Mouse (Mus musculus) midbrain, embryonic 13.5 days (tissue): ENCODE measurements around the gene Phospho1. TPM values are rescaled to one million over a fixed set of nuclear protein-coding genes. Genes with fewer than 3 reads are reported as not detected.
A peak's percentile ranks its signal among the peaks of the same experiment; 100 is the strongest.

Experiments used
- ATAC-seq: fragments of 200-750 bp; cut with Nextera tagmentation; 2 replicates; pipeline ENCODE4 v1.8.0; 2017; ENCODE audit warnings: mild to moderate bottlenecking, moderate TSS enrichment, moderate library complexity
- H3K27ac ChIP-seq: fragments of 300-500 bp; sonication (generic); 2 replicates; pipeline ENCODE4 v1.5.1; 2015; ENCODE audit warnings: inconsistent platforms, mild to moderate bottlenecking, moderate library complexity
- H3K27me3 ChIP-seq: fragments of 300-500 bp; sonication (generic); 2 replicates; pipeline ENCODE4 v1.6.1; 2015; ENCODE audit warnings: mild to moderate bottlenecking, inconsistent platforms
- H3K36me3 ChIP-seq: fragments of 300-500 bp; sonication (generic); 2 replicates; pipeline ENCODE4 v1.6.1; 2015; ENCODE audit warnings: mild to moderate bottlenecking, inconsistent platforms
- H3K4me1 ChIP-seq: fragments of 300-500 bp; sonication (generic); replicated peaks from 2 replicates; pipeline ENCODE4 v1.6.1; 2015; ENCODE audit warnings: inconsistent platforms
- H3K4me2 ChIP-seq: fragments of 300-500 bp; sonication (generic); replicated peaks from 2 replicates; pipeline ENCODE4 v1.6.1; 2015; ENCODE audit warnings: moderate library complexity, mild to moderate bottlenecking, inconsistent platforms
- H3K4me3 ChIP-seq: fragments of 300-500 bp; sonication (generic); replicated peaks from 2 replicates; pipeline ENCODE4 v1.5.1; 2015; ENCODE audit warnings: mild to moderate bottlenecking, inconsistent platforms
- H3K9ac ChIP-seq: fragments of 300-500 bp; sonication (generic); replicated peaks from 2 replicates; pipeline ENCODE4 v1.6.1; 2015; ENCODE audit warnings: mild to moderate bottlenecking, inconsistent platforms
- H3K9me3 ChIP-seq: fragments of 300-500 bp; sonication (generic); 2 replicates; pipeline ENCODE4 v1.6.1; 2016; ENCODE audit warnings: mild to moderate bottlenecking, inconsistent platforms
- WGBS: fragments of 180-500 bp; shearing (Covaris S2); methylation state at CpG from one replicate; pipeline ENCODE4 v1.1.7; 2015; 5-methylcytosine and 5-hydroxymethylcytosine counted together
- polyA plus RNA-seq: library from polyadenylated mRNA; unstranded; fragments of >200 nt; fragmentation: Nextera tagmentation; extraction: Ambion mirVana; gene quantifications from 2 replicates; pipeline ENCODE4 v1.2.1, GENCODE M21; 2015

Phospho1 gene
- not detected in 2 replicates for polyA plus RNA-seq

GRCm38 (mm10) chr11:95824071-95824876, at the start of gene Phospho1:
Gene Phospho1 (plus strand): TSS chr11:95824499.
- H3K4me3 ChIP-seq: peak within 1 kb of the TSS; percentile 54
- no peaks in the 10 kb centered on the region for H3K36me3 ChIP-seq
- peaks cover 10% of the 10 kb centered on the region for H3K4me1 ChIP-seq
- peaks cover 67% of the 10 kb centered on the region for H3K27me3 ChIP-seq
- peak; percentile 98 for ATAC-seq
- H3K4me2 ChIP-seq: peak within 1 kb of the TSS; percentile 98
- no peaks in the 10 kb centered on the region for H3K9me3 ChIP-seq
- peak within 1 kb of the TSS; percentile 78 for H3K9ac ChIP-seq
- no peak within 1 kb of the TSS for H3K27ac ChIP-seq
- WGBS: under 1% methylated on average over 58 of the region's 78 CpGs

- Histone ChIP-seq H3K9ac (no peak overlapping the region), H3K4me3 (no peak overlapping the region), H3K4me1 (no peaks in the 10 kb centered on the region), H3K27me3 (no peaks in the 10 kb centered on the region), H3K4me2 (no peak overlapping the region), H3K27ac (no peak overlapping the region), H3K9me3 (no peaks in the 10 kb centered on the region), H3K36me3 (peaks cover 13% of the 10 kb centered on the region; the same call in 1 of the 2 replicates)
- ATAC-seq: no peak
- WGBS: 84% methylated on average over 17 of the region's 17 CpGs
These were observed 46.7 kb upstream of the Phospho1 start for GRCm38 (mm10) chr11:95777323-95778297.

- Histone ChIP-seq H3K27ac (no peak overlapping the region), H3K4me2 (no peak overlapping the region), H3K4me1 (no peaks in the 10 kb centered on the region), H3K27me3 (no peaks in the 10 kb centered on the region), H3K4me3 (no peak overlapping the region), H3K36me3 (peaks cover 13% of the 10 kb centered on the region; the same call in 1 of the 2 replicates), H3K9ac (no peak overlapping the region), H3K9me3 (no peaks in the 10 kb centered on the region)
- ATAC-seq: no peak
- WGBS: 87% methylated on average over 4 of the region's 4 CpGs
These were observed 45.5 kb upstream of the Phospho1 start for GRCm38 (mm10) chr11:95778831-95779251.

GRCm38 (mm10) chr11:95779366-95779765, 44.9 kb upstream of the Phospho1 start:
- Histone ChIP-seq H3K4me1 (no peaks in the 10 kb centered on the region), H3K36me3 (peaks cover 13% of the 10 kb centered on the region; the same call in 1 of the 2 replicates), H3K4me2 (no peak overlapping the region), H3K4me3 (no peak overlapping the region), H3K27me3 (no peaks in the 10 kb centered on the region), H3K27ac (no peak overlapping the region), H3K9ac (no peak overlapping the region), H3K9me3 (no peaks in the 10 kb centered on the region)
- ATAC-seq: no peak
- 87% methylated on average over 4 of the region's 4 CpGs for WGBS

- H3K4me2 ChIP-seq: no peak overlapping the region
- peaks cover 10% of the 10 kb centered on the region; the same call in 1 of the 2 replicates for H3K36me3 ChIP-seq
- H3K4me3 ChIP-seq: no peak overlapping the region
- H3K9me3 ChIP-seq: no peaks in the 10 kb centered on the region
- H3K9ac ChIP-seq: no peak overlapping the region
- no peaks in the 10 kb centered on the region for H3K27me3 ChIP-seq
- ATAC-seq: no peak
- no peaks in the 10 kb centered on the region for H3K4me1 ChIP-seq
- H3K27ac ChIP-seq: no peak overlapping the region
- 92% methylated on average over 8 of the region's 8 CpGs for WGBS
These were observed 43.8 kb upstream of the Phospho1 start for GRCm38 (mm10) chr11:95780480-95780879.

GRCm38 (mm10) chr11:95781557-95781956, 42.7 kb upstream of the Phospho1 start:
- Histone ChIP-seq H3K4me2 (no peak overlapping the region), H3K27ac (no peak overlapping the region), H3K9me3 (0 out of 2 replicates have a peak, but pooled peaks cover 4% of the 10 kb centered on the region), H3K4me1 (no peaks in the 10 kb centered on the region), H3K36me3 (peaks cover 4% of the 10 kb centered on the region; the same call in 1 of the 2 replicates), H3K9ac (no peak overlapping the region), H3K4me3 (no peak overlapping the region), H3K27me3 (no peaks in the 10 kb centered on the region)
- 83% methylated on average over 11 of the region's 11 CpGs for WGBS
- ATAC-seq: no peak

GRCm38 (mm10) chr11:95783457-95783856, 40.8 kb upstream of the Phospho1 start:
- Histone ChIP-seq H3K4me2 (no peak overlapping the region), H3K4me1 (no peaks in the 10 kb centered on the region), H3K36me3 (no peaks in the 10 kb centered on the region), H3K4me3 (no peak overlapping the region), H3K9me3 (0 out of 2 replicates have a peak, but pooled peaks cover 4% of the 10 kb centered on the region), H3K9ac (no peak overlapping the region), H3K27me3 (no peaks in the 10 kb centered on the region), H3K27ac (no peak overlapping the region)
- 80% methylated on average over 4 of the region's 4 CpGs for WGBS
- no peak for ATAC-seq

GRCm38 (mm10) chr11:95783958-95784357, 40.3 kb upstream of the Phospho1 start:
- Histone ChIP-seq H3K4me3 (no peak overlapping the region), H3K9me3 (0 out of 2 replicates have a peak, but pooled peaks cover 4% of the 10 kb centered on the region), H3K27me3 (no peaks in the 10 kb centered on the region), H3K27ac (no peak overlapping the region), H3K4me1 (no peaks in the 10 kb centered on the region), H3K9ac (no peak overlapping the region), H3K36me3 (no peaks in the 10 kb centered on the region), H3K4me2 (no peak overlapping the region)
- ATAC-seq: no peak
- 76% methylated on average over 9 of the region's 9 CpGs for WGBS

- Histone ChIP-seq H3K27ac (no peak overlapping the region), H3K9me3 (0 out of 2 replicates have a peak, but pooled peaks cover 4% of the 10 kb centered on the region), H3K9ac (no peak overlapping the region), H3K27me3 (no peaks in the 10 kb centered on the region), H3K36me3 (no peaks in the 10 kb centered on the region), H3K4me3 (no peak overlapping the region), H3K4me1 (no peaks in the 10 kb centered on the region), H3K4me2 (no peak overlapping the region)
- WGBS: 95% methylated on average over 4 of the region's 4 CpGs
- no peak for ATAC-seq
These were observed 38.6 kb upstream of the Phospho1 start for GRCm38 (mm10) chr11:95785675-95786074.

GRCm38 (mm10) chr11:95786511-95786910, 37.8 kb upstream of the Phospho1 start:
- Histone ChIP-seq H3K4me1 (no peaks in the 10 kb centered on the region), H3K36me3 (no peaks in the 10 kb centered on the region), H3K9ac (no peak overlapping the region), H3K27me3 (no peaks in the 10 kb centered on the region), H3K27ac (no peak overlapping the region), H3K9me3 (0 out of 2 replicates have a peak, but pooled peaks cover 4% of the 10 kb centered on the region), H3K4me2 (no peak overlapping the region), H3K4me3 (no peak overlapping the region)
- no peak for ATAC-seq
- 92% methylated on average over 6 of the region's 6 CpGs for WGBS

GRCm38 (mm10) chr11:95789451-95789891, 34.8 kb upstream of the Phospho1 start:
- Histone ChIP-seq H3K27me3 (no peaks in the 10 kb centered on the region), H3K9ac (no peak overlapping the region), H3K9me3 (0 out of 2 replicates have a peak, but pooled peaks cover 4% of the 10 kb centered on the region), H3K4me1 (no peaks in the 10 kb centered on the region), H3K4me3 (no peak overlapping the region), H3K4me2 (no peak overlapping the region), H3K36me3 (no peaks in the 10 kb centered on the region), H3K27ac (no peak overlapping the region)
- no peak for ATAC-seq
- WGBS: 88% methylated on average over 8 of the region's 8 CpGs
